Mouse (Mus musculus): ENCODE data around the gene Best1.

DNA sequence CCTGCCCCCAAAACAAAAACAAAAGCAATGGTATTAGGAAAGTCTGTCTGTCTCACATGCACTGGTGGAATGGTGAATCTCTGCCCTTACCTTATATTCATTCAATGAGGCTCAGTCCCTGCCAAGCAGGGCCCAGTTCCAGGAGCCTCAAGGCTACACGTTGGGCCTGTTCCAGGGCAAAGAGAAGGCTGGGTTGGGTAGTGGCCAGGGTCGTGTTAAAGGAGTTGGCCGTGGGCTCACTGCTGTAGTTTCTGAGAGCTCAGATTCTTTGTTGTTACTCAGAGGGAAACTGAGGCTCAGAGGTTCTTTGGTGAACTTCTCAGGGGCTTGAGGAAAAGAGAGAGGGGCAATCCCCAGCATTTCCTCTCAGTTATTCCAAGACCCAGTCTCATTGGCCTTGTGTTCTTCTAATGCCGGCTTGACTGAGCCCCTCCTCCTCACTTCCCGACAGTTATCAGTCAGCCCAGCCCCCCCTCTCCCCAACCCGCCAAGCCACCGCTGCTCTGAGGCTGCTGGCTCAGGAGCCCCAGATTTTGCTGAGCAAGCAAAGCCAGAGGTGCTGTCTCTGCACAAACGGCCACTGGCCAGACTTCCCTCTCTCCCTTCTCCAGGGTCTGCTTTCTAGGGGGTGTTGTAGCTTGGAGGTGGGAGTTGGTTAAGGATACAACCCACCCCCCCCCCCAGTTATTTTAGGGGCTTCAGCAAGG lies 23.9 kb upstream of the Best1 start:
- TF ChIP-seq CTCF (IDR thresholded peaks at IDR 0.05; ENCODE audit: control insufficient read depth, insufficient read depth, insufficient read length) (no peak), MYOD1 (IDR thresholded peaks at IDR 0.05; ENCODE audit: control insufficient read depth, insufficient read length, low read depth) (no peak)

Data from C2C12 (cell line).